Mouse (Mus musculus) MEL (cell line): Measurements from ENCODE around the gene Igf2bp2. TPM values are rescaled to one million over a fixed set of nuclear protein-coding genes. Genes with fewer than 3 reads are reported as not detected.

Experiments used
- DNase-seq: peaks from one replicate; pipeline ENCODE4 v3.0.0; 2011; ENCODE audit warnings: low read depth, low spot score
- H3K27ac ChIP-seq: 2 replicates; pipeline ENCODE4 v1.5.1; 2012; ENCODE audit warnings: low read depth, mild to moderate bottlenecking, control low read depth, low read length, moderate library complexity; ENCODE audit not compliant: control insufficient read depth
- H3K27me3 ChIP-seq, 2 experiments: fragments of 150-350 bp in 1 of 2; sonication (generic) in 1 of 2; 2 replicates each; pipeline ENCODE4 v1.6.1; 2012; ENCODE audit warnings: low read length in 2 of 2, mild to moderate bottlenecking in 2 of 2, improper control_type of control experiment in 1 of 2, moderate library complexity in 1 of 2; ENCODE audit not compliant: insufficient read depth in 2 of 2, control insufficient read depth in 1 of 2
- H3K36me3 ChIP-seq, 2 experiments: 2 replicates each; pipeline ENCODE4 v1.6.1; 2012 to 2014; ENCODE audit warnings: low read length in 2 of 2, improper control_type of control experiment in 1 of 2, inconsistent platforms in 1 of 2, mild to moderate bottlenecking in 1 of 2; ENCODE audit not compliant: insufficient read depth in 2 of 2, control insufficient read depth in 1 of 2
- H3K4me1 ChIP-seq, 2 experiments: fragments of 150-350 bp in 1 of 2; sonication (generic) in 1 of 2; 2 replicates each; pipeline ENCODE4 v1.6.1; 2012; ENCODE audit warnings: low read length in 2 of 2, improper control_type of control experiment in 1 of 2, mild to moderate bottlenecking in 1 of 2; ENCODE audit not compliant: insufficient read depth in 2 of 2, control insufficient read depth in 1 of 2
- H3K4me3 ChIP-seq, 2 experiments: fragments of 150-350 bp in 1 of 2; sonication (generic) in 1 of 2; 2 replicates each; pipeline ENCODE4 v1.5.1; 2012; ENCODE audit warnings: low read depth in 2 of 2, low read length in 2 of 2, mild to moderate bottlenecking in 2 of 2, moderate library complexity in 2 of 2, control low read depth in 1 of 2, improper control_type of control experiment in 1 of 2; ENCODE audit not compliant: control insufficient read depth in 1 of 2, insufficient read depth in 1 of 2
- H3K79me2 ChIP-seq: 2 replicates; pipeline ENCODE4 v1.6.1; 2012; ENCODE audit warnings: mild to moderate bottlenecking, low read length, moderate library complexity; ENCODE audit not compliant: control insufficient read depth, poor library complexity, insufficient read depth
- H3K9ac ChIP-seq: 2 replicates; pipeline ENCODE4 v1.6.1; 2012; ENCODE audit warnings: low read depth, mild to moderate bottlenecking, control low read depth, low read length, moderate library complexity; ENCODE audit not compliant: control insufficient read depth, poor library complexity, severe bottlenecking
- H3K9me3 ChIP-seq: fragments of 150-350 bp; sonication (generic); replicated peaks from 2 replicates; pipeline ENCODE4 v1.6.1; 2012; ENCODE audit warnings: mild to moderate bottlenecking, low read length, improper control_type of control experiment, moderate library complexity; ENCODE audit not compliant: insufficient read depth
- BHLHE40 ChIP-seq: IDR thresholded peaks from 2 replicates; pipeline ENCODE4 v1.6.1; 2012; ENCODE audit warnings: low read depth, mild to moderate bottlenecking, inconsistent platforms, low read length, improper control_type of control experiment, borderline replicate concordance
- CHD1 ChIP-seq: IDR thresholded peaks from 2 replicates; pipeline ENCODE4 v1.6.1; 2012; ENCODE audit warnings: low read depth, mild to moderate bottlenecking, inconsistent platforms, low read length, improper control_type of control experiment
- CHD2 ChIP-seq: IDR thresholded peaks from 2 replicates; pipeline ENCODE4 v1.6.1; 2011; ENCODE audit warnings: low read length, improper control_type of control experiment
- E2F4 ChIP-seq: IDR thresholded peaks from 2 replicates; pipeline ENCODE4 v1.6.1; 2011; ENCODE audit warnings: low read depth, low read length, improper control_type of control experiment, borderline replicate concordance
- ETS1 ChIP-seq: IDR thresholded peaks from 2 replicates; pipeline ENCODE4 v1.6.1; 2012; ENCODE audit warnings: low read depth, mild to moderate bottlenecking, inconsistent platforms, low read length, improper control_type of control experiment, moderate library complexity
- GABPA ChIP-seq: IDR thresholded peaks from 2 replicates; pipeline ENCODE4 v1.6.1; 2012; ENCODE audit warnings: low read depth, mild to moderate bottlenecking, inconsistent platforms, low read length, improper control_type of control experiment, moderate library complexity
- GATA1 ChIP-seq: IDR thresholded peaks from 2 replicates; pipeline ENCODE4 v1.6.1; 2011; ENCODE audit warnings: low read depth, low read length, improper control_type of control experiment
- MAFK ChIP-seq: IDR thresholded peaks from 2 replicates; pipeline ENCODE4 v1.6.1; 2011; ENCODE audit warnings: low read depth, mild to moderate bottlenecking, low read length, improper control_type of control experiment, borderline replicate concordance
- MAZ ChIP-seq: IDR thresholded peaks from 2 replicates; pipeline ENCODE4 v1.6.1; 2012; ENCODE audit warnings: low read depth, mild to moderate bottlenecking, inconsistent platforms, low read length, improper control_type of control experiment
- MEF2A ChIP-seq: IDR thresholded peaks from 2 replicates; pipeline ENCODE4 v1.6.1; 2014; ENCODE audit warnings: low read depth, mild to moderate bottlenecking, inconsistent platforms, low read length, improper control_type of control experiment; ENCODE audit not compliant: poor library complexity, insufficient replicate concordance, severe bottlenecking; ENCODE audit errors: extremely low read depth
- MXI1 ChIP-seq: IDR thresholded peaks from 2 replicates; pipeline ENCODE4 v1.6.1; 2011; ENCODE audit warnings: mild to moderate bottlenecking, low read depth, low read length, improper control_type of control experiment
- MYB ChIP-seq: IDR thresholded peaks from 2 replicates; pipeline ENCODE4 v1.6.1; 2011; ENCODE audit warnings: mild to moderate bottlenecking, low read depth, low read length, improper control_type of control experiment
- MYC ChIP-seq: IDR thresholded peaks from 2 replicates; pipeline ENCODE4 v1.6.1; 2011; ENCODE audit warnings: low read depth, mild to moderate bottlenecking, low read length, improper control_type of control experiment, moderate library complexity
- NRF1 ChIP-seq: IDR thresholded peaks from 2 replicates; pipeline ENCODE4 v1.6.1; 2014; ENCODE audit warnings: low read depth, mild to moderate bottlenecking, inconsistent platforms, low read length, improper control_type of control experiment, moderate library complexity; ENCODE audit not compliant: poor library complexity, insufficient read depth, severe bottlenecking
- POLR2AphosphoS2 ChIP-seq: IDR thresholded peaks from 2 replicates; pipeline ENCODE4 v1.6.1; 2011; ENCODE audit warnings: low read length, improper control_type of control experiment
- RAD21 ChIP-seq: IDR thresholded peaks from 2 replicates; pipeline ENCODE4 v1.6.1; 2011; ENCODE audit warnings: mild to moderate bottlenecking, low read depth, low read length, improper control_type of control experiment
- RCOR1 ChIP-seq: IDR thresholded peaks from 2 replicates; pipeline ENCODE4 v1.6.1; 2012; ENCODE audit warnings: low read depth, mild to moderate bottlenecking, inconsistent platforms, low read length, improper control_type of control experiment
- SMC3 ChIP-seq: IDR thresholded peaks from 2 replicates; pipeline ENCODE4 v1.6.1; 2011; ENCODE audit warnings: low read depth, low read length, improper control_type of control experiment
- TCF12 ChIP-seq: IDR thresholded peaks from 2 replicates; pipeline ENCODE4 v1.6.1; 2014; ENCODE audit warnings: low read depth, mild to moderate bottlenecking, inconsistent platforms, low read length, improper control_type of control experiment, moderate library complexity
- UBTF ChIP-seq: IDR thresholded peaks from 2 replicates; pipeline ENCODE4 v1.6.1; 2012; ENCODE audit warnings: low read depth, mild to moderate bottlenecking, inconsistent platforms, low read length, improper control_type of control experiment, moderate library complexity, borderline replicate concordance; ENCODE audit not compliant: insufficient read depth
- USF1 ChIP-seq: IDR thresholded peaks from 2 replicates; pipeline ENCODE4 v1.6.1; 2014; ENCODE audit warnings: low read depth, mild to moderate bottlenecking, inconsistent platforms, low read length, improper control_type of control experiment, moderate library complexity
- USF2 ChIP-seq, 2 experiments: IDR thresholded peaks; 2 replicates each; pipeline ENCODE4 v1.6.1; 2011 to 2012; ENCODE audit warnings: improper control_type of control experiment in 2 of 2, low read length in 2 of 2, borderline replicate concordance in 1 of 2, inconsistent platforms in 1 of 2, low read depth in 1 of 2, mild to moderate bottlenecking in 1 of 2; ENCODE audit not compliant: insufficient read depth in 1 of 2
- ZC3H11A ChIP-seq: IDR thresholded peaks from 2 replicates; pipeline ENCODE4 v1.6.1; 2012; ENCODE audit warnings: low read depth, mild to moderate bottlenecking, inconsistent platforms, low read length, improper control_type of control experiment
- ZMIZ1 ChIP-seq: IDR thresholded peaks from 2 replicates; pipeline ENCODE4 v1.6.1; 2012; ENCODE audit warnings: low read depth, mild to moderate bottlenecking, inconsistent platforms, low read length, improper control_type of control experiment, moderate library complexity
- polyA plus RNA-seq, 2 experiments: library from polyadenylated mRNA; stranded (reverse) in 1 of 2; unstranded in 1 of 2; fragments of >175 nt in 1 of 2; fragments of >200 nt in 1 of 2; gene quantifications; 2 replicates each; pipeline versions ENCODE4 v1.2.1 to v1.2.4; 2012; ENCODE audit warnings: low replicate concordance in 2 of 2, low read depth in 1 of 2; ENCODE audit not compliant: insufficient read length in 2 of 2, insufficient read depth in 1 of 2, missing spikeins in 1 of 2
- total RNA-seq: library from RNA; depleted of rRNA; stranded (reverse); fragments of 300-350 nt; gene quantifications from 2 replicates; pipeline ENCODE4 v1.2.3, GENCODE M21; 2012

Igf2bp2 gene
- total and polyA plus RNA-seq, 3 experiments, result 0.23 to 0.86 TPM; not detected in 1

- no peaks in the 10 kb centered on the region for H3K79me2 ChIP-seq
- TF ChIP-seq RAD21 (no peak), BHLHE40 (no peak), MYC (no peak), GATA1 (no peak), NRF1 (no peak)
- no peak overlapping the region for H3K27ac ChIP-seq
- DNase-seq, result no peak
- no peaks in the 10 kb centered on the region for H3K27me3 ChIP-seq
- H3K4me3 ChIP-seq, result no peak overlapping the region
- no peak overlapping the region for H3K9ac ChIP-seq
- no peaks in the 10 kb centered on the region for H3K4me1 ChIP-seq
- no peaks in the 10 kb centered on the region for H3K36me3 ChIP-seq
- H3K9me3 ChIP-seq, result no peaks in the 10 kb centered on the region
These were observed 24.3 kb upstream of the Igf2bp2 start for GRCm38 (mm10) chr16:22187366-22187765.

DNA sequence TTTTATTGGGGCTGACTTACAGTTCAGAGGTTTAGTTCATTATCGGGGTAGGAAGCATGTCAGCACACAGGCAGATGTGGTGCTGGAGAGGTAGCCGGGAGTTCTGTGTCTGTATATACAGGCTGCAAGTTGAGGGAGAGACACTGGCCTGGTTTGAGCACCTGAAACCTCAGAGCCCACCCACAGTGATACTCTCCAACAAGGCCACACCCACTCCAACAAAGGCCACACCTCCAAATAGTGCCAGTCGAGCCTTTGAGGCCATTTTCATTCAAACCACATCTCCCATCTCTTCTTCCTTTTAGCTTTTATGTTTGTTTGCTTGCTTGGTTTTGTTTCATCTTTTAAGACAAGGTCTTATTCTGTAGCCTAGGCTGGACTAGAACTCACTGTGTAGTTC, 22.3 kb upstream of the Igf2bp2 start:
- Histone ChIP-seq H3K9ac (no peak overlapping the region), H3K27ac (no peak overlapping the region)

DNA sequence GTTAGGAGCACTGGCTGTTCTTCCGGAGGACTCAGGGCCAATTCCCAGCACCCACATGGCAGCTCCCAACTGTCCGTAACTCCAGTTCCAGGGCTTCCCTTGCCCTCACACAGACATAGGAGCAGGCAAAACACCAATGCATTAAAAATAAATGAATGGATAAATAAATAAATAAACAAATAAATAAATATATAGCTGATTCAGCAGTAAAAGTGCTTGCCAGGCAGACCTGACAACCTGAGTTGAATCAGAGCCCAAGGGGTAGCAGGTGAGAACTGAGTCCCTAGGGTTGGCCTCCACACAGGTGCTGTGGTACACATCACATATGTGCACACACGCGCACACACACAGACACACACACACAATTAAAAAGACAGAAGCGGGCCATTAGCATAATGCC, 21.0 kb upstream of the Igf2bp2 start:
- no peaks in the 10 kb centered on the region for H3K36me3 ChIP-seq
- TF ChIP-seq MYB, result no peak
- no peak for TF ChIP-seq CHD1
- no peak for TF ChIP-seq MAFK
- DNase-seq, result no peak

More for the DNA sequence above, 22.3 kb upstream of the Igf2bp2 start:
- Histone ChIP-seq H3K36me3 (no peaks in the 10 kb centered on the region), H3K79me2 (no peaks in the 10 kb centered on the region), H3K4me3 (no peak overlapping the region), H3K27me3 (no peaks in the 10 kb centered on the region), H3K4me1 (no peaks in the 10 kb centered on the region), H3K9me3 (no peaks in the 10 kb centered on the region)
- TF ChIP-seq MAZ (no peak), SMC3 (no peak), ZMIZ1 (no peak), RCOR1 (no peak), ZC3H11A (no peak), ETS1 (no peak), RAD21 (no peak), GABPA (no peak), MEF2A (no peak), E2F4 (no peak), POLR2AphosphoS2 (no peak), USF1 (no peak), TCF12 (no peak), CHD2 (no peak), UBTF (no peak), USF2 (IDR thresholded peaks at IDR 0.05; ENCODE audit: borderline replicate concordance in 1 of 2, insufficient read depth in 1 of 2, low read depth in 1 of 2, low read length in 2 of 2) (no peak), MXI1 (no peak), MYC (no peak)
- no peak for DNase-seq

More for the DNA sequence above, 21.0 kb upstream of the Igf2bp2 start:
- Histone ChIP-seq H3K9me3 (no peaks in the 10 kb centered on the region), H3K27me3 (no peaks in the 10 kb centered on the region; a peak in 2 of 4 replicates), H3K4me3 (no peak overlapping the region), H3K9ac (no peak overlapping the region), H3K79me2 (no peaks in the 10 kb centered on the region), H3K27ac (no peak overlapping the region), H3K4me1 (no peaks in the 10 kb centered on the region)
